Mouse (Mus musculus) heart, postnatal 0 days (tissue): ENCODE results near the gene Ptgdr2. TPM values are rescaled to one million over a fixed set of nuclear protein-coding genes. Genes with fewer than 3 reads are reported as not detected.
A peak's percentile ranks its signal among the peaks of the same experiment; 100 is the strongest.

Source experiments
- ATAC-seq: fragments of 200-750 bp; cut with Nextera tagmentation; 2 replicates; pipeline ENCODE4 v1.8.0; 2017; ENCODE audit warnings: low read depth, moderate number of reproducible peaks, moderate library complexity; ENCODE audit not compliant: insufficient read depth
- DNase-seq: peaks from one replicate; pipeline ENCODE4 v3.0.0-alpha.2; 2016; ENCODE audit warnings: low spot score
- H3K27ac ChIP-seq: fragments of 300-500 bp; sonication (generic); 2 replicates; pipeline ENCODE4 v1.5.1; 2014; ENCODE audit warnings: low read depth, mild to moderate bottlenecking
- H3K27me3 ChIP-seq: fragments of 300-500 bp; sonication (generic); 2 replicates; pipeline ENCODE4 v1.6.1; 2014; ENCODE audit warnings: low read length, mixed read lengths; ENCODE audit not compliant: control insufficient read depth, insufficient read depth
- H3K36me3 ChIP-seq: fragments of 300-500 bp; sonication (generic); replicated peaks from 2 replicates; pipeline ENCODE4 v1.6.1; 2014; ENCODE audit warnings: low read length, mixed read lengths; ENCODE audit not compliant: control insufficient read depth, insufficient read depth
- H3K4me1 ChIP-seq: fragments of 300-500 bp; sonication (generic); 2 replicates; pipeline ENCODE4 v1.6.1; 2014; ENCODE audit warnings: antibody characterized with exemption; ENCODE audit not compliant: control insufficient read depth, insufficient read depth
- H3K4me2 ChIP-seq: fragments of 300-500 bp; sonication (generic); 2 replicates; pipeline ENCODE4 v1.6.1; 2014; ENCODE audit warnings: low read depth, mild to moderate bottlenecking, low read length, moderate library complexity
- H3K4me3 ChIP-seq: fragments of 300-500 bp; sonication (generic); 2 replicates; pipeline ENCODE4 v1.5.1; 2014; ENCODE audit warnings: low read depth, low read length
- H3K9ac ChIP-seq: fragments of 300-500 bp; sonication (generic); replicated peaks from 2 replicates; pipeline ENCODE4 v1.6.1; 2014; ENCODE audit warnings: low read depth, low read length, mixed read lengths
- H3K9me3 ChIP-seq: fragments of 300-500 bp; sonication (generic); replicated peaks from 2 replicates; pipeline ENCODE4 v1.6.1; 2016; ENCODE audit warnings: low read length; ENCODE audit not compliant: control insufficient read depth
- CTCF ChIP-seq: IDR thresholded peaks from 2 replicates; pipeline ENCODE4 v1.5.1; 2016; ENCODE audit warnings: antibody characterized with exemption, control low read depth, low read depth
- EP300 ChIP-seq: IDR thresholded peaks from 2 replicates; pipeline ENCODE4 v1.6.1; 2016; ENCODE audit warnings: antibody characterized with exemption, low read depth
- WGBS: fragments of 180-500 bp; shearing (Covaris S2); extraction: QIAGEN DNeasy Blood & Tissue Kit; methylation state at CpG from one replicate; pipeline ENCODE4 v1.1.7; 2014; 5-methylcytosine and 5-hydroxymethylcytosine counted together
- polyA plus RNA-seq: library from polyadenylated mRNA; unstranded; fragments of >200 nt; fragmentation: Nextera tagmentation; extraction: Ambion mirVana; gene quantifications from 2 replicates; pipeline ENCODE4 v1.2.1, GENCODE M21; 2015
- total RNA-seq: library from RNA; depleted of rRNA; stranded (reverse); fragments of >200 nt; gene quantifications from 2 replicates; pipeline ENCODE4 v1.2.3, GENCODE M21; 2014; ENCODE audit warnings: low replicate concordance

Gene Ptgdr2
- total and polyA plus RNA-seq, 2 experiments from 2014 or later: 0.04 to 0.11 TPM

GRCm38 (mm10) chr19:10968578-10968977, 31.6 kb downstream of the Ptgdr2 start:
- TF ChIP-seq EP300 (no peak), CTCF (no peak)
- no peak overlapping the region for H3K27ac ChIP-seq
- 80% methylated on average over 7 of the region's 7 CpGs for WGBS

GRCm38 (mm10) chr19:10970457-10970856, 33.5 kb downstream of the Ptgdr2 start:
- Histone ChIP-seq H3K36me3 (no peaks in the 10 kb centered on the region), H3K27me3 (no peaks in the 10 kb centered on the region), H3K4me3 (no peak overlapping the region), H3K9ac (no peak overlapping the region), H3K9me3 (no peaks in the 10 kb centered on the region), H3K27ac (no peak overlapping the region), H3K4me1 (no peaks in the 10 kb centered on the region), H3K4me2 (no peak overlapping the region)
- TF ChIP-seq CTCF: no peak
- no peak for TF ChIP-seq EP300
- no peak for DNase-seq
- ATAC-seq: no peak
- 26% methylated on average over 3 of the region's 3 CpGs for WGBS

More at GRCm38 (mm10) chr19:10968578-10968977, 31.6 kb downstream of the Ptgdr2 start:
- Histone ChIP-seq H3K4me3 (no peak overlapping the region), H3K9me3 (no peaks in the 10 kb centered on the region), H3K27me3 (no peaks in the 10 kb centered on the region), H3K4me1 (no peaks in the 10 kb centered on the region), H3K36me3 (no peaks in the 10 kb centered on the region), H3K4me2 (no peak overlapping the region), H3K9ac (no peak overlapping the region)
- ATAC-seq (no peak), DNase-seq (no peak)

GRCm38 (mm10) chr19:10972660-10973059, 35.7 kb downstream of the Ptgdr2 start:
- TF ChIP-seq CTCF (no peak), EP300 (no peak)
- Histone ChIP-seq H3K4me2 (no peak overlapping the region), H3K36me3 (no peaks in the 10 kb centered on the region), H3K27ac (no peak overlapping the region), H3K9ac (no peak overlapping the region), H3K4me3 (no peak overlapping the region), H3K9me3 (no peaks in the 10 kb centered on the region), H3K4me1 (no peaks in the 10 kb centered on the region), H3K27me3 (no peaks in the 10 kb centered on the region)
- WGBS: 71% methylated on average over 3 of the region's 3 CpGs
- DNase-seq (no peak), ATAC-seq (no peak)

GRCm38 (mm10) chr19:10973187-10973586, 36.2 kb downstream of the Ptgdr2 start:
- TF ChIP-seq EP300: no peak
- no peak for TF ChIP-seq CTCF
- ATAC-seq (no peak), DNase-seq (no peak)
- Histone ChIP-seq H3K27ac (no peak overlapping the region), H3K4me2 (no peak overlapping the region), H3K9ac (no peak overlapping the region), H3K36me3 (no peaks in the 10 kb centered on the region), H3K4me3 (no peak overlapping the region), H3K9me3 (no peaks in the 10 kb centered on the region), H3K27me3 (no peaks in the 10 kb centered on the region), H3K4me1 (no peaks in the 10 kb centered on the region)
- 60% methylated on average over 2 of the region's 2 CpGs for WGBS

- Histone ChIP-seq H3K4me1 (0 out of 2 replicates have a peak, but pooled peaks cover under 1% of the 10 kb centered on the region), H3K4me2 (no peak within 1 kb of the TSS), H3K9ac (no peak within 1 kb of the TSS), H3K4me3 (no peak within 1 kb of the TSS), H3K27ac (no peak within 1 kb of the TSS), H3K36me3 (no peaks in the 10 kb centered on the region), H3K27me3 (no peaks in the 10 kb centered on the region), H3K9me3 (no peaks in the 10 kb centered on the region)
- DNase-seq (peak; percentile 25), ATAC-seq (0 out of 2 replicates have a peak, but pooled peaks have one; percentile 24)
- 20% methylated on average over 4 of the region's 4 CpGs for WGBS
- TF ChIP-seq CTCF: no peak
- TF ChIP-seq EP300: no peak
Measured at GRCm38 (mm10) chr19:10974238-10974865, 37.4 kb downstream of the Ptgdr2 start, which contains the start of gene Ms4a10. TSS of gene Ms4a10 (minus strand) at chr19:10974670.

- Histone ChIP-seq H3K4me3 (no peak overlapping the region), H3K27ac (no peak overlapping the region), H3K4me1 (0 out of 2 replicates have a peak, but pooled peaks cover 4% of the 10 kb centered on the region), H3K4me2 (no peak overlapping the region), H3K36me3 (no peaks in the 10 kb centered on the region), H3K9ac (no peak overlapping the region), H3K9me3 (no peaks in the 10 kb centered on the region), H3K27me3 (no peaks in the 10 kb centered on the region)
- DNase-seq: no peak
- WGBS: 61% methylated on average over 2 of the region's 2 CpGs
- no peak for ATAC-seq
- TF ChIP-seq EP300: no peak
- no peak for TF ChIP-seq CTCF
Measured at GRCm38 (mm10) chr19:10975187-10975586, 38.2 kb downstream of the Ptgdr2 start.
